Mouse (Mus musculus) C2C12 (cell line): ENCODE results near the gene Tatdn3.

Experiments
- CEBPB ChIP-seq: IDR thresholded peaks from one replicate; pipeline ENCODE4 v1.6.1; 2011; ENCODE audit warnings: low read depth, mild to moderate bottlenecking, control low read depth, moderate library complexity
- CTCF ChIP-seq: IDR thresholded peaks from one replicate; pipeline ENCODE4 v1.5.1; 2011; ENCODE audit not compliant: control insufficient read depth, insufficient read depth, insufficient read length
- MYOG ChIP-seq: IDR thresholded peaks from one replicate; pipeline ENCODE4 v1.6.1; 2011; ENCODE audit not compliant: control insufficient read depth, insufficient read length; ENCODE audit errors: extremely low read depth
- USF1 ChIP-seq: IDR thresholded peaks from one replicate; pipeline ENCODE4 v1.6.1; 2011; ENCODE audit warnings: low read depth, mild to moderate bottlenecking, control low read depth, moderate library complexity

GRCm38 (mm10) chr1:191109907-191110306 is 47.2 kb upstream of the Tatdn3 start:
- TF ChIP-seq CTCF (no peak), CEBPB (no peak), USF1 (no peak), MYOG (no peak)
